Mouse (Mus musculus) heart, postnatal 0 days (tissue): ENCODE results near the gene Cd19.

Experiments
- CTCF ChIP-seq: IDR thresholded peaks from 2 replicates; pipeline ENCODE4 v1.5.1; 2016; ENCODE audit warnings: antibody characterized with exemption, control low read depth, low read depth
- EP300 ChIP-seq: IDR thresholded peaks from 2 replicates; pipeline ENCODE4 v1.6.1; 2016; ENCODE audit warnings: antibody characterized with exemption, low read depth

- TF ChIP-seq CTCF (no peak), EP300 (no peak)
These were observed 18.2 kb downstream of the Cd19 start, which contains the start of gene Nfatc2ip for GRCm38 (mm10) chr7:126396298-126397119.
